Mouse (Mus musculus) bone marrow macrophage, adult 2 months (primary cell): Measurements from ENCODE around the gene Sdhb.

Source experiments
- CTCF ChIP-seq: IDR thresholded peaks from 2 replicates; pipeline ENCODE4 v1.5.1; 2012; ENCODE audit warnings: low read depth, mild to moderate bottlenecking, low read length, moderate library complexity
- POLR2A ChIP-seq: IDR thresholded peaks from 2 replicates; pipeline ENCODE4 v1.6.1; 2012; ENCODE audit warnings: mild to moderate bottlenecking, low read depth, low read length, borderline replicate concordance

- TF ChIP-seq POLR2A: no peak
- TF ChIP-seq CTCF: no peak
Measured at GRCm38 (mm10) chr4:140977278-140977677, 16.3 kb downstream of the Sdhb start.
